Mouse (Mus musculus): ENCODE data around the gene Omt2a.
A peak's percentile ranks its signal among the peaks of the same experiment; 100 is the strongest.
"Not testable (repeated sequence)": the region's sequence is repeated elsewhere in the genome, so short reads cannot be mapped to it uniquely, and the experiment has no call there.

Omt2a gene

DNA sequence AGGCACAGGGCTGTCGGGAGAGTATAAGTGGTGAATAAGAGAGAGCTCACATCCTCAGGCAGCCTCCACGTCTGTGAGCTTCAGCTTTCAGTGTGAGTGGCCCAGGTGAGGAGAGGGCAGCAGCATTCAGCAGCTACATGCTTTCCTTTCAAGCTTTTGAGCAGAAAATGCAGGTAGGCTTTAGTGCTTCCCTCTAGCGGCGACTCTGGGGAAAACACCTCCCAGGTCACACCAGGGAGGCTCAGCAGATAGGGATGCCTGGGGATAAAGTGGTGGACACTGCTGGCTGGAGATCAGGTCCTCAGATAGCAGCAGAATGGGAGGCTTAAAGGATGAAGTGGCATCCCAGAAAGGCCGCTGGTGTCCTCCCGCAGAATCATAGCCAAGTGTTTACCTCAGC lies 18.5 kb downstream of the Omt2a start:
- DNase-seq = peak; percentile 41

DNA sequence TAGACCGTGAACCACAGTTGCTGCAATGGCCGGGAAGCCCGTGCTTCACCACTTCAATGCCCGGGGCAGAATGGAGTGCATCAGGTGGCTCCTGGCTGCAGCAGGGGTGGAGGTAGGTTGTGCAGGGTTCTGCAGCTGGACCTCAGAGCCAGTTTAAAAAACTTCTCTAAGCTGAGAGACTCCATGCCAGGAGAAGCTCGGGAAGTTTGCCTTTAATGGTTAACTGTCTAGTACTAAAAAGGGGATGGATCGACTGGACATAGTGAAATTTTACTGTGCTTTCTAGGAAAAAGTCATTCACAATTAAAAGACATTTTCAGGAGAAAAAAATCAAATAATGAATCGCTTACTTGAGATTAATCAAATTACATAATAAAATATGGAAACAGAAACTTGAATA lies 19.8 kb downstream of the Omt2a start:
- not testable (repeated sequence) for DNase-seq

GRCm38 (mm10) chr9:78293683-78294082 lies 20.9 kb downstream of the Omt2a start:
- DNase-seq = peak; percentile 5

DNA sequence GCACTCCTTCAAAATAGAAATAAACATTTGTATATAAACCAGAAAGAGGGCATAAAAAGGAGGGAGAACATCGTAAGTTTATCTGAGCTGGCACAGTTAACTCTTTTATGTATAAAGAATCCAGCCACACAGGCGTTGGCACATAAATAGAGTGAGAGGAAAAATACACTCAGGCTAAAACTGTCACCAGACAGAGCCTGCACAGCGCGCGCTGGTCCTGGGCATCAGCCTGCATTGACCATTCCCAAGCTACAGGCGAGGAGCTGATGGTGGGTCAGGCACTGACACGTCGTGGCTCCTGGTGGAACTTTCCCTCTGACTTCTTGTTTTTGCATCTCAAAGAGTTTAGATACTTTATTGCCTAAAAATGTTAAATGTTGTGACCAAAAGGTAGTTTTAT lies 22.1 kb downstream of the Omt2a start:
- not testable (repeated sequence) for DNase-seq

GRCm38 (mm10) chr9:78289723-78290122 lies 24.9 kb downstream of the Omt2a start, which contains the start of gene Gm10639:
Gm10639 (plus strand) TSS chr9:78289923.
- not testable (repeated sequence) for DNase-seq

- not testable (repeated sequence) for DNase-seq
These were observed 25.5 kb downstream of the Omt2a start for GRCm38 (mm10) chr9:78289063-78289462.

DNA sequence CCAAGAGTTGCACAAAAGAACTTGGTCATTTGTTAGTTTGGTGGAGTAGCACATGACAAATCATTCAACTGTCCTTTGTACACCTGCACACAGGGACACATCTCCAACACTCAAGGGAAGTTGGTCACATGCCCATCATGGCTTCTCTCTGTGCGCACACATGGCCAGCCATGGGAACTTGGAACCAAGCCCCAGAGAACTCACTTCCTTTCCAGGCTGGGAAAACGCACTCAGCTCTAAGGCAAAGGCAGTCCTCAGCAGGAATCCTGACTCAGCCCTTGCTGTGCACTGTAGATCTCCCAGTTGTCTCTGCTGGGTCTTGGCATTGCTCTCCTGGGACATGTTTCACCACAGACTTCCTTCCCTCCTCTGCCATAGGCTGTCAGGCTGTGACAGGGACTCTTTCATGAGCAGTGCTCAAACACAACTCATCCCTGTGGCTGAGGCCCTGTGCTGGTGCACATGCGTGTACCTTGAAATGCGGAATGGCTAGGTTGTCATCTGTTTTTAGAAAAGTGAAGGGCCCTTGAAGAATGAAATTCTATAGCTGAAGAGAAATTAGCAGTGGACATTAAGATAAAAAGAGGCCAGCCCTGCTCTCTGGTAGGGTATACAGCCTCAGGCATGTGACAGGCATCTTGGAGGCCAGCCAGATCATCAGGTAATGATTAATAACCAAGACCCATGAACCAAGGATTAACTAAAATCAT lies 32.4 kb downstream of the Omt2a start:
- DNase-seq = peak; percentile 78

DNA sequence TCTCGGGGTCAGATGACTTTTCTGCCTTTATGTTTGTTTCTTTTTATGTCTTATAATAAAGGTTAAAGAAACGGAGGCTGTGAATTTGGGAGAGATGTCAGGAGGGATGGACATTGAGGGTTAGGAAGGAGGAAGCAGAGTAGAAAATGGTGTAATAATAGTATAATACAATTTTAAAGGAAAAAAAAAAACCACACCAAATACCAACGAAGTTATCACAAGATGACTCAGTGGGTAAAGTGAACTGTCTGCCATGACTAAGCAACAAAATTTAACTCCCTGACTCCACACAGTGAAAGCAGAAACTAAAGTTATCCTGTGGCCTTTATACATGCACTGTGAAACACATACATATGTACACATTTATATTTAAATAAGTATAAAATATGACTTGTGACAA lies 43.7 kb downstream of the Omt2a start:
- DNase-seq = not testable (repeated sequence)

All from kidney, postnatal 14 days (tissue).